ENCODE assay signal across 22 mouse cellular contexts in the genomic region with DNA sequence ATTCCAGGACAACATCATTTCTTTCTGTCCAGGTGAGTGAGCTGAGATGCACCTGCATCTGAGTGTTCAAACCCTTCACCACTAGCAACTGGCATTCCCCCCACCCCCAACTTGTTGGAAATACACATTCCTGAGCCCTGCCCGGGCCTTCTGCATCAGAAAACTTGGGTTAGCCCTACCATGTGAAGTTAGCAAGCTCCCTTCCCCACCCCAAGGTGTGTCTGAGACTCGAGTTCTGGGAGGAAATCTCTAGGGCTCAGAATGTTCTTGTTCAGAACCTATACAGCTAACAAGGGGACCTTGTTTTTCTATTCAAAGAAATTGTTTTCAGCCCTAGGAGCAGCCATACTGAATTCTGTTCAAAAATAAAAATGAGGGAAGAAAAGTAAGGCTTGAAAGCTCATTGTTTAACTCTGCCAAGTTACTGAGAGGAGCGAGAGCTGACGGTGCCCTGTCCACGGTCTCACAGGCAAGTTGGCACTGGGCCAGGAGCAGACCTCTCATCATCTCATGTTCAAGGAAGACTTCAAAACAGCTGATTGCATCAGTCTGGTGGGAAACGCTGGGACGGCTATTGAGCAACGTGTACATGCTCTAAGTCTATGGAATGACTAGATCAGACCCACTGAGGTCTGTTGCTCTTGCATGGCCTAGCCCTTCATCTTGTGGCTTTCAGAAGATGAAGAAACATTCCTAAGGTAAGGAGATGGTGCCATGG. TPM values are rescaled to one million over a fixed set of nuclear protein-coding genes. Genes with fewer than 3 reads are reported as not detected.
DNase-seq lines count a peak whose midpoint lies in the region; ATAC-seq lines count a peak whose summit lies in the region.
"Had no signal": no experiment of that assay in that cellular context is flagged by ENCODE, and none has a peak within 500 bp of the region (broad histone marks: within the 10 kb centered on the region; RNA-seq: fewer than 3 reads in every experiment).

No protein-coding gene starts in this region.

- no peak overlapping the region for H3K27ac ChIP-seq in kidney, embryonic 15.5 days
- H3K27ac ChIP-seq: heart, embryonic 15.5 days; hindbrain, embryonic 10.5 days; limb, embryonic 15.5 days; midbrain, embryonic 15.5 days had no signal

- no peak overlapping the region for H3K4me2 ChIP-seq in kidney, embryonic 15.5 days
- H3K4me2 ChIP-seq: heart, embryonic 15.5 days; limb, embryonic 15.5 days; midbrain, embryonic 15.5 days had no signal

- H3K4me3 ChIP-seq in kidney, embryonic 15.5 days (replicated peaks) = no peak overlapping the region
- H3K4me3 ChIP-seq: heart, embryonic 15.5 days; hindbrain, embryonic 10.5 days; limb, embryonic 15.5 days; megakaryocyte, embryonic 14.5 days; midbrain, embryonic 15.5 days had no signal

- H3K4me1 ChIP-seq in kidney, embryonic 15.5 days = peaks cover 12% of the 10 kb centered on the region; the same call in 1 of the 2 replicates

- H3K9ac ChIP-seq in kidney, embryonic 15.5 days = no peak overlapping the region
- H3K9ac ChIP-seq: heart, embryonic 15.5 days; limb, embryonic 15.5 days; midbrain, embryonic 15.5 days had no signal

- H3K36me3 ChIP-seq in kidney, embryonic 15.5 days = no peaks in the 10 kb centered on the region
- H3K36me3 ChIP-seq: heart, embryonic 15.5 days; hindbrain, embryonic 10.5 days; limb, embryonic 15.5 days; midbrain, embryonic 15.5 days had no signal

- no peak for ATAC-seq in kidney, embryonic 15.5 days (replicated peaks; ENCODE audit: low FRiP score)
- ATAC-seq: forebrain, embryonic 16.5 days; midbrain, embryonic 15.5 days had no signal

- peak; percentile 31 for DNase-seq in kidney, postnatal 10 days
- peak; percentile 18 for DNase-seq in NIH3T3 (ENCODE audit: low read depth)
- DNase-seq in adrenal gland, postnatal 25 days = peak; percentile 35
- peak; percentile 47 for DNase-seq in lung, postnatal 10 days
- DNase-seq in spleen, adult 18-20 months = no peak
- DNase-seq in cerebellum, adult 11-12 months = no peak
- no peak for DNase-seq in kidney, adult 18-20 months
- DNase-seq: cerebellum, adult 9-10 months; heart, adult 11 months; kidney, adult 8-10 months; thymus, postnatal 14 days had no signal

- whole genome bisulfite sequencing in kidney, embryonic 15.5 days = 69% methylated on average over 8 of the region's 8 CpGs

- no peaks in the 10 kb centered on the region for H3K9me3 ChIP-seq in kidney, embryonic 15.5 days (replicated peaks)
- H3K9me3 ChIP-seq: heart, embryonic 15.5 days; hindbrain, embryonic 10.5 days; limb, embryonic 15.5 days; megakaryocyte, embryonic 14.5 days; midbrain, embryonic 15.5 days had no signal

- no peaks in the 10 kb centered on the region for H3K27me3 ChIP-seq in kidney, embryonic 15.5 days
- H3K27me3 ChIP-seq: heart, embryonic 15.5 days; limb, embryonic 15.5 days; midbrain, embryonic 15.5 days had no signal

RNA-seq across cellular contexts. Expression of a gene that starts 1.4 kb away (rescaled TPM):
- polyA plus RNA-seq in kidney, embryonic 15.5 days (2015; fragmentation: Nextera tagmentation; extraction: Ambion mirVana) = 5.4 and 5.6 TPM in 2 replicates
- total RNA-seq in adrenal gland, postnatal 25 days (2021) = 0.21 TPM in 1 of 2 replicates, not detected in the other

RNA-seq across cellular contexts. Expression of a gene that starts 47.8 kb away (rescaled TPM):
- 109 and 111 TPM in 2 replicates for polyA plus RNA-seq in kidney, embryonic 15.5 days (2015; fragmentation: Nextera tagmentation; extraction: Ambion mirVana)
- total RNA-seq in adrenal gland, postnatal 25 days (2021) = 2.6 and 2.7 TPM in 2 replicates

RNA-seq across cellular contexts. Expression of a gene that starts 49.4 kb away (rescaled TPM):
- not detected in 2 replicates for polyA plus RNA-seq in kidney, embryonic 15.5 days (2015; fragmentation: Nextera tagmentation; extraction: Ambion mirVana)
- total RNA-seq in adrenal gland, postnatal 25 days (2021) = 0.18 TPM in 1 of 2 replicates, not detected in the other
- total RNA-seq: adrenal gland, adult 18-20 months; layer of hippocampus, postnatal 25 days; left cerebral cortex, postnatal 25 days had no signal
- polyA plus RNA-seq: forebrain, embryonic 16.5 days; heart, embryonic 15.5 days; hindbrain, embryonic 10.5 days; limb, embryonic 15.5 days; midbrain, embryonic 15.5 days; stomach, embryonic 16.5 days had no signal

Comparison
In these comparisons a context has a peak if more than half of its experiments do, and no peak if none do; other contexts are left out.
1. DNase-seq: peak in kidney, postnatal 10 days (single experiment), NIH3T3 (single experiment), adrenal gland, postnatal 25 days (single experiment) and lung, postnatal 10 days (single experiment); none in spleen, adult 18-20 months (0 of 2), cerebellum, adult 11-12 months (single experiment) and kidney, adult 18-20 months (single experiment).